Comparison of ENCODE assay signal across 21 mouse cellular contexts in the genomic region with DNA sequence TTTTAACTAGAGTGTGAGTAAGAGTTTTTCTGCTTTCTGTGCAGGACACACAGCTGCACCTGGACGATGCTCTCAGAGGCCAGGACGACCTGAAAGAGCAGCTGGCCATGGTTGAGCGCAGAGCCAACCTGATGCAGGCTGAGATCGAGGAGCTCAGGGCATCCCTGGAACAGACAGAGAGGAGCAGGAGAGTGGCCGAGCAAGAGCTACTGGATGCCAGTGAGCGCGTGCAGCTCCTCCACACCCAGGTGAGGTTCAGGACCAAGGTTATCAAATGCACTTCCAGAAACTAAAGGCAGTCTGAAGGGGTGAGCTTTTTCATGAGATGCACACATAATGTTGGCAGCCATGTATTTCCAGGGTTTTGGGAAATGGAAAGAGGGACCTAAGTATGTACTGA. TPM values are rescaled to one million over a fixed set of nuclear protein-coding genes. Genes with fewer than 3 reads are reported as not detected.
"Had no signal": no experiment of that assay in that cellular context is flagged by ENCODE, and none has a peak within 500 bp of the region (broad histone marks: within the 10 kb centered on the region; RNA-seq: fewer than 3 reads in every experiment).

No protein-coding gene starts in this region.

- H3K4me3 ChIP-seq: neural tube, embryonic 13.5 days; neural tube, embryonic 15.5 days; stomach, embryonic 15.5 days had no signal

- H3K36me3 ChIP-seq: neural tube, embryonic 13.5 days; neural tube, embryonic 15.5 days; stomach, embryonic 15.5 days had no signal

- H3K4me1 ChIP-seq: neural tube, embryonic 13.5 days; neural tube, embryonic 15.5 days; stomach, embryonic 15.5 days had no signal

- H3K4me2 ChIP-seq: neural tube, embryonic 13.5 days; neural tube, embryonic 15.5 days; stomach, embryonic 15.5 days had no signal

- H3K27me3 ChIP-seq: neural tube, embryonic 13.5 days; neural tube, embryonic 15.5 days; stomach, embryonic 15.5 days had no signal

- H3K9me3 ChIP-seq: neural tube, embryonic 13.5 days; neural tube, embryonic 15.5 days; stomach, embryonic 15.5 days had no signal

- H3K9ac ChIP-seq: neural tube, embryonic 13.5 days; neural tube, embryonic 15.5 days; stomach, embryonic 15.5 days had no signal

- DNase-seq: retina, postnatal 1 day; right cerebral cortex, adult 18-20 months; right cerebral cortex, postnatal 14 days; right cerebral cortex, postnatal 25 days; right cerebral cortex, postnatal 4 days; spleen, adult 18-20 months; thymus, adult 18-20 months; thymus, adult 2 months; thymus, postnatal 14 days; thymus, postnatal 25 days; thymus, postnatal 36 days; thymus, postnatal 4 days had no signal

- H3K27ac ChIP-seq: neural tube, embryonic 13.5 days; neural tube, embryonic 15.5 days; stomach, embryonic 15.5 days; stomach, postnatal 0 days had no signal

RNA-seq across cellular contexts. Expression of a gene that starts 19.2 kb away (rescaled TPM):
- total RNA-seq: neutrophil, adult 5-6 weeks had no signal
- polyA plus RNA-seq: neural tube, embryonic 13.5 days; neural tube, embryonic 15.5 days; small intestine, adult 2 months; spleen, adult 2 months; stomach, embryonic 14.5 days; stomach, embryonic 15.5 days; stomach, postnatal 0 days had no signal

RNA-seq across cellular contexts. Expression of a gene that starts 19.9 kb away (rescaled TPM):
- total RNA-seq: neutrophil, adult 5-6 weeks had no signal
- polyA plus RNA-seq: small intestine, adult 2 months; testis, adult 2 months had no signal

RNA-seq across cellular contexts. Expression of a gene that starts 57.2 kb away (rescaled TPM):
- total RNA-seq: neutrophil, adult 5-6 weeks had no signal
- polyA plus RNA-seq: small intestine, adult 2 months had no signal
